Mouse (Mus musculus) spleen, adult 2 months (tissue): ENCODE measurements at regions not wholly inside any gene's neighbourhood (a gene's known extent, or its start where the extent isn't known, plus 50 kb on each side); places are given as distances from the start of the nearest gene placed in this dataset.

ENCODE experiments used
- DNase-seq, 2 experiments: peaks; one replicate each; pipeline versions ENCODE4 v3.0.0 to v3.0.0-alpha.2; 2012 to 2021; ENCODE audit warnings: low spot score in 2 of 2, low read depth in 1 of 2
- H3K27ac ChIP-seq: fragments of 200-500 bp; 2 replicates; pipeline ENCODE4 v1.5.1; 2012; ENCODE audit warnings: low read length, inconsistent platforms; ENCODE audit not compliant: insufficient read depth
- H3K27me3 ChIP-seq: fragments of 200-500 bp; 2 replicates; pipeline ENCODE4 v1.6.1; 2012; ENCODE audit warnings: mild to moderate bottlenecking, moderate library complexity, low read length, inconsistent platforms; ENCODE audit not compliant: control insufficient read depth, insufficient read depth
- H3K36me3 ChIP-seq: fragments of 200-500 bp; 2 replicates; pipeline ENCODE4 v1.6.1; 2012; ENCODE audit warnings: mild to moderate bottlenecking, low read length, inconsistent platforms; ENCODE audit not compliant: control insufficient read depth, insufficient read depth
- H3K4me1 ChIP-seq: fragments of 200-500 bp; 2 replicates; pipeline ENCODE4 v1.6.1; 2011; ENCODE audit warnings: inconsistent platforms; ENCODE audit not compliant: control insufficient read depth, insufficient read depth, insufficient read length
- H3K4me3 ChIP-seq: fragments of 200-500 bp; 2 replicates; pipeline ENCODE4 v1.5.1; 2011; ENCODE audit warnings: mild to moderate bottlenecking, inconsistent platforms; ENCODE audit not compliant: insufficient read depth, insufficient read length; ENCODE audit errors: extremely low read depth
- CTCF ChIP-seq: fragments of 200-500 bp; IDR thresholded peaks from 2 replicates; pipeline ENCODE4 v1.5.1; 2011; ENCODE audit warnings: mild to moderate bottlenecking, inconsistent platforms; ENCODE audit not compliant: insufficient read depth, insufficient read length, insufficient replicate concordance; ENCODE audit errors: extremely low read depth
- POLR2A ChIP-seq: fragments of 200-500 bp; IDR thresholded peaks from 2 replicates; pipeline ENCODE4 v1.6.1; 2011; ENCODE audit warnings: low read depth, low read length, inconsistent platforms
- WGBS: fragments of 180-500 bp; shearing (Covaris S2); methylation state at CpG from one replicate; pipeline ENCODE4 v1.1.7; 2018; 5-methylcytosine and 5-hydroxymethylcytosine counted together

DNA sequence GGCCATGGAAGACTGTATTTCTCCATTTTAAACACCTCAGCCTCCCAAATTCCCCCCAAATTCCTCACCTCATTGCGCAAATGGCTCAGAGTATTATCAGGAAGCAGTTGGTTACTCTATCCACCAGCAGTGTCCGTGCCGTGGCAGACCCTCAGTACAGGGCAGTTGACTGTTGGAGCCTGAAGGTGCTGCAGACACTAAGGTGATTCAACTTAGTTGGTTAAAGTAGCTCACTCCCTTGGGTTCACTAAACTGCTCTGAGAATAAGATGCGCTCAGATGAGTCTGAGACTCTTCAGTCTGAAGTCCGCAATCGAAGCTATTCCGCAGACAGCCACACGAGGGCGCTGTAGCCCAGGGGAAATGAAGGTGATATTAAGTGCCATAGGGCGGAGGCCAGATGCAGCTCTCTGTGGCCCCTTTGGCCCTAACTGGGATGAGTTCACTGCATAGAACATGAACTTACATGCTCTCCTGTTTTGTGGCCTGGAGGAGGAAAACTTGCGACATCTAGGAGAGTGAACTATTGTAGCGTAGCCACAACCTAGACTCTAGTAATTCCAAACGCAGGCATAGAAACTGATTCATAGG lies 62.9 kb downstream of the Amer3 start:
- 34% methylated on average over 13 of the region's 13 CpGs for WGBS
- Histone ChIP-seq H3K4me1 (no peaks in the 10 kb centered on the region), H3K4me3 (no peak overlapping the region), H3K36me3 (no peaks in the 10 kb centered on the region), H3K27ac (no peak overlapping the region), H3K27me3 (no peaks in the 10 kb centered on the region)
- DNase-seq = peak in 1 of 2 experiments; percentile 16
- TF ChIP-seq CTCF (peak; percentile 71; the same call in 1 of the 2 replicates), POLR2A (no peak)

GRCm38 (mm10) chr1:34653963-34654644 lies 74.6 kb downstream of the Amer3 start:
- DNase-seq = no peak
- Histone ChIP-seq H3K36me3 (no peaks in the 10 kb centered on the region), H3K27me3 (no peaks in the 10 kb centered on the region), H3K4me3 (no peak overlapping the region), H3K4me1 (no peaks in the 10 kb centered on the region), H3K27ac (no peak overlapping the region)
- TF ChIP-seq CTCF (no peak), POLR2A (no peak)
- WGBS = 88% methylated on average over 10 of the region's 10 CpGs

- no peaks in the 10 kb centered on the region for H3K27me3 ChIP-seq
- H3K27ac ChIP-seq = no peak overlapping the region
- no peak for DNase-seq
- TF ChIP-seq CTCF (no peak), POLR2A (no peak)
- H3K4me3 ChIP-seq = no peak overlapping the region
- no peaks in the 10 kb centered on the region for H3K4me1 ChIP-seq
- no peaks in the 10 kb centered on the region for H3K36me3 ChIP-seq
These were observed 78.0 kb downstream of the Amer3 start for GRCm38 (mm10) chr1:34657481-34657880.

GRCm38 (mm10) chr1:34663875-34664547 lies 84.6 kb downstream of the Amer3 start:
- no peaks in the 10 kb centered on the region for H3K36me3 ChIP-seq
- H3K27me3 ChIP-seq = no peaks in the 10 kb centered on the region
- no peak for DNase-seq
- TF ChIP-seq POLR2A (no peak), CTCF (no peak)
- no peak overlapping the region for H3K27ac ChIP-seq
- whole genome bisulfite sequencing = 76% methylated on average over 4 of the region's 4 CpGs
- H3K4me3 ChIP-seq = no peak overlapping the region
- H3K4me1 ChIP-seq = no peaks in the 10 kb centered on the region

- DNase-seq = no peak
- Histone ChIP-seq H3K4me1 (no peaks in the 10 kb centered on the region), H3K27ac (no peak overlapping the region), H3K4me3 (no peak overlapping the region), H3K27me3 (no peaks in the 10 kb centered on the region), H3K36me3 (no peaks in the 10 kb centered on the region)
- WGBS = 89% methylated on average over 11 of the region's 11 CpGs
- TF ChIP-seq CTCF (no peak), POLR2A (no peak)
These were observed 85.5 kb downstream of the Amer3 start for GRCm38 (mm10) chr1:34664816-34665511.

DNA sequence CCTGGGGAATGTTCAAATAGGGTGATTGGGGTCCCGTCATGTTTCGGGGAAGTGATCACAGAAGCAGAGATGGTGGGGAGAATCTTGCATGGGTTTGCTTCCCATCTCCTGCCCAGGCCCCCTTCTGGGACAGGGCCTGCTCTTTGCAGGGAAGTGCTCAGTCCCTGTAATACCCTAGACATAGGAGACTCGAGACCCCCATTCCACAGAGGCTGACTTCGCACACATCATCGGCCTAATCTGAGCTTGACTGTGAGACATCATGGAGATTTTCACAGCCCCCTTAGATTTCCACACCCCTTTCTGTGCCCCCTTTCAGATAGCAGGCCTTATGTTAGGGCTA lies 86.0 kb downstream of the Amer3 start:
- DNase-seq = no peak
- no peaks in the 10 kb centered on the region for H3K36me3 ChIP-seq
- H3K4me3 ChIP-seq = no peak overlapping the region
- H3K4me1 ChIP-seq = no peaks in the 10 kb centered on the region
- no peaks in the 10 kb centered on the region for H3K27me3 ChIP-seq
- H3K27ac ChIP-seq = no peak overlapping the region
- TF ChIP-seq CTCF = no peak
- 94% methylated on average over 5 of the region's 5 CpGs for WGBS
